Mouse (Mus musculus) liver, embryonic 14.5 days (tissue): ENCODE data around the gene 4921507P07Rik. TPM values are rescaled to one million over a fixed set of nuclear protein-coding genes. Genes with fewer than 3 reads are reported as not detected.
A peak's percentile ranks its signal among the peaks of the same experiment; 100 is the strongest.

Experiments used
- ATAC-seq: fragments of 200-750 bp; cut with Nextera tagmentation; 2 replicates; pipeline ENCODE4 v1.8.0; 2017; ENCODE audit warnings: moderate number of reproducible peaks, mild to moderate bottlenecking, moderate library complexity; ENCODE audit not compliant: insufficient read depth
- DNase-seq, 3 experiments: peaks; one replicate each; pipeline ENCODE4 v3.0.0-alpha.2; 2012 to 2013; ENCODE audit warnings: low read depth in 3 of 3, low spot score in 3 of 3
- H3K27ac ChIP-seq: fragments of 300-500 bp; sonication (generic); 2 replicates; pipeline ENCODE4 v1.5.1; 2014; ENCODE audit warnings: moderate library complexity, mild to moderate bottlenecking, control low read depth, inconsistent platforms
- H3K27me3 ChIP-seq: fragments of 300-500 bp; sonication (generic); 2 replicates; pipeline ENCODE4 v1.6.1; 2014; ENCODE audit warnings: mild to moderate bottlenecking, low read length, moderate library complexity; ENCODE audit not compliant: control insufficient read depth, insufficient read depth
- H3K36me3 ChIP-seq: fragments of 300-500 bp; sonication (generic); replicated peaks from 2 replicates; pipeline ENCODE4 v1.6.1; 2014; ENCODE audit warnings: low read depth; ENCODE audit not compliant: control insufficient read depth, insufficient read depth
- H3K4me1 ChIP-seq, 2 experiments: fragments of 200-500 bp in 1 of 2; fragments of 300-500 bp in 1 of 2; sonication (generic) in 1 of 2; replicated peaks; 2 replicates each; pipeline ENCODE4 v1.6.1; 2012 to 2014; ENCODE audit warnings: antibody characterized with exemption in 1 of 2, inconsistent platforms in 1 of 2, low read length in 1 of 2; ENCODE audit not compliant: control insufficient read depth in 2 of 2, insufficient read depth in 2 of 2
- H3K4me2 ChIP-seq: fragments of 300-500 bp; sonication (generic); 2 replicates; pipeline ENCODE4 v1.6.1; 2014; ENCODE audit warnings: low read depth, mild to moderate bottlenecking, control low read depth, moderate library complexity
- H3K4me3 ChIP-seq, 2 experiments: fragments of 200-500 bp in 1 of 2; fragments of 300-500 bp in 1 of 2; sonication (generic) in 1 of 2; 2 replicates each; pipeline ENCODE4 v1.5.1; 2012 to 2014; ENCODE audit warnings: low read depth in 2 of 2, low read length in 2 of 2, mild to moderate bottlenecking in 2 of 2, control low read depth in 1 of 2, inconsistent platforms in 1 of 2, moderate library complexity in 1 of 2; ENCODE audit not compliant: insufficient read depth in 1 of 2
- H3K9ac ChIP-seq: fragments of 300-500 bp; sonication (generic); replicated peaks from 2 replicates; pipeline ENCODE4 v1.6.1; 2014; ENCODE audit warnings: mild to moderate bottlenecking, control low read depth, moderate library complexity
- H3K9me3 ChIP-seq: fragments of 300-500 bp; sonication (generic); 2 replicates; pipeline ENCODE4 v1.6.1; 2016; ENCODE audit warnings: low read length, mixed read lengths; ENCODE audit not compliant: control insufficient read depth
- CTCF ChIP-seq: IDR thresholded peaks from 2 replicates; pipeline ENCODE4 v1.5.1; 2016; ENCODE audit warnings: antibody characterized with exemption, low read depth, control low read depth
- EP300 ChIP-seq: IDR thresholded peaks from 2 replicates; pipeline ENCODE4 v1.6.1; 2016; ENCODE audit warnings: antibody characterized with exemption, low read depth
- WGBS: fragments of 180-500 bp; shearing (Covaris S2); extraction: QIAGEN DNeasy Blood & Tissue Kit; methylation state at CpG from one replicate; pipeline ENCODE4 v1.1.7; 2014; ENCODE audit not compliant: insufficient replicate concordance; 5-methylcytosine and 5-hydroxymethylcytosine counted together
- polyA plus RNA-seq, 2 experiments: library from polyadenylated mRNA; depleted of rRNA in 1 of 2; stranded (reverse) in 1 of 2; unstranded in 1 of 2; fragments of >200 nt; fragmentation: Nextera tagmentation in 1 of 2; extraction: Ambion mirVana in 1 of 2; gene quantifications; 2 replicates each; pipeline versions ENCODE4 v1.2.1 to v1.2.3; 2012 to 2014

The 4921507P07Rik gene
- polyA plus RNA-seq, 2 experiments = 0.31 to 0.39 TPM

- Histone ChIP-seq H3K4me2 (no peak overlapping the region), H3K4me1 (no peaks in the 10 kb centered on the region), H3K36me3 (no peaks in the 10 kb centered on the region), H3K4me3 (no peak overlapping the region), H3K27ac (no peak overlapping the region), H3K9me3 (no peaks in the 10 kb centered on the region), H3K27me3 (no peaks in the 10 kb centered on the region), H3K9ac (no peak overlapping the region)
- ATAC-seq (no peak), DNase-seq (peak; percentile 31 to 45 (median 36))
- no peak for TF ChIP-seq EP300
- TF ChIP-seq CTCF = peak; percentile 91
- WGBS = 12% methylated on average over 7 of the region's 7 CpGs
These were observed 60.0 kb downstream of the 4921507P07Rik start for GRCm38 (mm10) chr6:50536461-50536892.

- DNase-seq = no peak
- Histone ChIP-seq H3K27ac (no peak overlapping the region), H3K36me3 (no peaks in the 10 kb centered on the region), H3K4me1 (no peaks in the 10 kb centered on the region), H3K4me3 (no peak overlapping the region), H3K27me3 (no peaks in the 10 kb centered on the region), H3K4me2 (no peak overlapping the region), H3K9me3 (no peaks in the 10 kb centered on the region), H3K9ac (no peak overlapping the region)
- no peak for TF ChIP-seq EP300
- no peak for TF ChIP-seq CTCF
- no peak for ATAC-seq
- 65% methylated on average over 3 of the region's 3 CpGs for WGBS
These were observed 61.1 kb downstream of the 4921507P07Rik start for GRCm38 (mm10) chr6:50535346-50535745.

DNA sequence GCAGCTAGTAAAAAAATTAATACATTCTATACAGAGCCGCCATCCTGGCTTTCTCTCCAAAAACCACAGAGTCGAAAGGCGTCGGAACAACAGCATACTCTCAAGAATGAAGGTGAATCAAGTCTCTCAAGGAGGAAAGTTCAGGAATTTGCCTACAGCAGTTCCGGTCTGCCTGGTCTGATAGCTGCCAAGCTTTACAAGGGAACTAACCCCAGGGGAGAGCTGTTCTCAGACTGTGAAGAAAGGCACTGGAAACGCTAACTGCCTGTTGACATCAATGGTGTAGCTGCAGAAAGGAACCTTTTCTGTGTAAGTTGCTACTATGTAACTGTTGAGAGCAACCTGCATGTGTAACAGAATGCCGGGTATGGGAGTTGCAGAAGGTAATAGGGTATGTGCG, 64.5 kb downstream of the 4921507P07Rik start:
- no peak overlapping the region for H3K4me2 ChIP-seq
- 64% methylated on average over 8 of the region's 8 CpGs for WGBS
- DNase-seq (no peak), ATAC-seq (no peak)
- no peaks in the 10 kb centered on the region for H3K36me3 ChIP-seq
- no peak overlapping the region for H3K9ac ChIP-seq
- H3K9me3 ChIP-seq = no peaks in the 10 kb centered on the region
- H3K27me3 ChIP-seq = no peaks in the 10 kb centered on the region
- H3K4me3 ChIP-seq = no peak overlapping the region
- H3K4me1 ChIP-seq = no peaks in the 10 kb centered on the region
- H3K27ac ChIP-seq = no peak overlapping the region
- TF ChIP-seq EP300 = no peak
- no peak for TF ChIP-seq CTCF

- no peaks in the 10 kb centered on the region for H3K36me3 ChIP-seq
- DNase-seq = no peak
- no peaks in the 10 kb centered on the region for H3K9me3 ChIP-seq
- H3K9ac ChIP-seq = no peak overlapping the region
- ATAC-seq = no peak
- H3K4me1 ChIP-seq = no peaks in the 10 kb centered on the region
- TF ChIP-seq EP300 (no peak), CTCF (no peak)
- WGBS = 36% methylated on average over 3 of the region's 3 CpGs
- no peak overlapping the region for H3K27ac ChIP-seq
- no peaks in the 10 kb centered on the region for H3K27me3 ChIP-seq
- no peak overlapping the region for H3K4me2 ChIP-seq
- H3K4me3 ChIP-seq = no peak overlapping the region
These were observed 65.4 kb downstream of the 4921507P07Rik start for GRCm38 (mm10) chr6:50531003-50531402.

GRCm38 (mm10) chr6:50529194-50529593, 67.2 kb downstream of the 4921507P07Rik start:
- no peak overlapping the region for H3K9ac ChIP-seq
- no peak for DNase-seq

DNA sequence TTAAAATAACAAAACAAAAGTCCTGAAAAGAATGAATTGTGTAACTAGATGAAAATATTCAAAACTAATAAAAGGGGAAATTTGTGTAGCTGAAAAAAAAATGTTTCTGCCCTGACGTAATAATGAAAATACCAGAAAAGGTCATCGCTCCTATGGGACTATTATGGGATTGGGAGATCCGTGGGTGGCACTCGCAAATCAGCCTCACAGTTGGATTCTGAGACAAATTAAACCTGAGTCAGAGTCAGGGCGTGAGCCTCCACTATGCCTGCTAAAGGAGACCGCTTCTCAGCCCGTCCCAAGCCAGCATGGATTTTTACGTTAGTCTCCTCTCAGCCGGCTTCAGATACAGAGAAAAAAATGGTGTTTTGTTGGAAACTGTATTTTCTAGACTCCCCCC, 69.0 kb downstream of the 4921507P07Rik start:
- no peaks in the 10 kb centered on the region for H3K36me3 ChIP-seq
- H3K27ac ChIP-seq = no peak overlapping the region
- DNase-seq (no peak), ATAC-seq (no peak)
- H3K27me3 ChIP-seq = no peaks in the 10 kb centered on the region
- no peaks in the 10 kb centered on the region for H3K4me1 ChIP-seq
- H3K9ac ChIP-seq = no peak overlapping the region
- no peaks in the 10 kb centered on the region for H3K9me3 ChIP-seq
- TF ChIP-seq CTCF = no peak
- no peak for TF ChIP-seq EP300
- no peak overlapping the region for H3K4me3 ChIP-seq
- no peak overlapping the region for H3K4me2 ChIP-seq
- WGBS = 72% methylated on average over 9 of the region's 9 CpGs

More at GRCm38 (mm10) chr6:50529194-50529593, 67.2 kb downstream of the 4921507P07Rik start:
- Histone ChIP-seq H3K36me3 (no peaks in the 10 kb centered on the region), H3K4me1 (no peaks in the 10 kb centered on the region), H3K4me2 (no peak overlapping the region), H3K27ac (no peak overlapping the region), H3K27me3 (no peaks in the 10 kb centered on the region), H3K9me3 (no peaks in the 10 kb centered on the region), H3K4me3 (no peak overlapping the region)
- no peak for ATAC-seq
- WGBS = 72% methylated on average over 11 of the region's 11 CpGs
- TF ChIP-seq EP300 (no peak), CTCF (no peak)
